Mouse (Mus musculus) hindbrain, embryonic 11.5 days (tissue): ENCODE measurements around the gene Bcl9. TPM values are rescaled to one million over a fixed set of nuclear protein-coding genes. Genes with fewer than 3 reads are reported as not detected.

ENCODE experiments used
- ATAC-seq: fragments of 200-750 bp; cut with Nextera tagmentation; 2 replicates; pipeline ENCODE4 v1.8.0; 2017; ENCODE audit warnings: mild to moderate bottlenecking, moderate TSS enrichment, moderate library complexity; ENCODE audit not compliant: low FRiP score
- DNase-seq: peaks from one replicate; pipeline ENCODE4 v3.0.0-alpha.2; 2015; ENCODE audit warnings: low spot score
- H3K27ac ChIP-seq: fragments of 300-500 bp; sonication (generic); 2 replicates; pipeline ENCODE4 v1.5.1; 2014; ENCODE audit warnings: mild to moderate bottlenecking, low read depth, low read length
- H3K27me3 ChIP-seq: fragments of 300-500 bp; sonication (generic); 2 replicates; pipeline ENCODE4 v1.6.1; 2014; ENCODE audit warnings: mild to moderate bottlenecking, low read length, moderate library complexity, mixed read lengths; ENCODE audit not compliant: control insufficient read depth, insufficient read depth
- H3K36me3 ChIP-seq: fragments of 300-500 bp; sonication (generic); 2 replicates; pipeline ENCODE4 v1.6.1; 2014; ENCODE audit warnings: mild to moderate bottlenecking, low read length, moderate library complexity, mixed read lengths; ENCODE audit not compliant: control insufficient read depth, insufficient read depth
- H3K4me1 ChIP-seq: fragments of 300-500 bp; sonication (generic); replicated peaks from 2 replicates; pipeline ENCODE4 v1.6.1; 2014; ENCODE audit warnings: low read length, mixed read lengths; ENCODE audit not compliant: control insufficient read depth, insufficient read depth
- H3K4me2 ChIP-seq: fragments of 300-500 bp; sonication (generic); replicated peaks from 2 replicates; pipeline ENCODE4 v1.6.1; 2014; ENCODE audit warnings: mild to moderate bottlenecking, low read depth, low read length
- H3K4me3 ChIP-seq: fragments of 300-500 bp; sonication (generic); 2 replicates; pipeline ENCODE4 v1.5.1; 2014; ENCODE audit warnings: low read depth, low read length
- H3K9ac ChIP-seq: fragments of 300-500 bp; sonication (generic); 2 replicates; pipeline ENCODE4 v1.6.1; 2014; ENCODE audit warnings: low read depth, low read length
- H3K9me3 ChIP-seq: fragments of 300-500 bp; sonication (generic); 2 replicates; pipeline ENCODE4 v1.6.1; 2016; ENCODE audit warnings: low read length; ENCODE audit not compliant: control insufficient read depth
- WGBS: fragments of 180-500 bp; shearing (Covaris S2); extraction: QIAGEN DNeasy Blood & Tissue Kit; methylation state at CpG from one replicate; pipeline ENCODE4 v1.1.7; 2014; 5-methylcytosine and 5-hydroxymethylcytosine counted together
- polyA plus RNA-seq: library from polyadenylated mRNA; unstranded; fragments of >200 nt; fragmentation: Nextera tagmentation; extraction: Ambion mirVana; gene quantifications from 2 replicates; pipeline ENCODE4 v1.2.1, GENCODE M21; 2014

The Bcl9 gene
- polyA plus RNA-seq, 1 experiment from 2014 or later = 72.3 TPM

DNA sequence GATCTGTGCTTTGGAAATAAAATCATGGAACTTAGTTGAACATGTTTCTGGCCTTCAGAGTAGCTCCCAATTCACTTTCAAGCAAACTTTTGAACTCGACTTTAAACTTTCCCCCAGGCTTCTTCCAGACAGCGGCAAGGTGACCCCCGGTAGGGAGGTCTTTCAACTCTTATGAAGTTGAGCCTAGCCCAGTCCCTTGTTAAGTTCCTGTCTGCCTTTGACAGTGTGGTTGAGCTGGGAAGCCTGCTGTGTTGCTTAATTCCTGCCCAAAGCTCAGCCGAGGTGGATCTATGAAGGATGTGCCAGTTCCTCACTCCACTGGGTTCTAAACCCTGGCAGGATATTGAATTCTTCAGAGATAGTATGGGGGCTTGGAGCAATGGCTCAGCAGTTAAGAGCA lies 135.9 kb downstream of the Bcl9 start:
- Histone ChIP-seq H3K27me3 (no peaks in the 10 kb centered on the region), H3K9ac (no peak overlapping the region), H3K4me3 (no peak overlapping the region), H3K36me3 (no peaks in the 10 kb centered on the region), H3K27ac (no peak overlapping the region), H3K4me2 (no peak overlapping the region), H3K4me1 (peaks cover 4% of the 10 kb centered on the region; the same call in 1 of the 2 replicates), H3K9me3 (no peaks in the 10 kb centered on the region)
- ATAC-seq (no peak), DNase-seq (no peak)
- 66% methylated on average over 4 of the region's 4 CpGs for WGBS

DNA sequence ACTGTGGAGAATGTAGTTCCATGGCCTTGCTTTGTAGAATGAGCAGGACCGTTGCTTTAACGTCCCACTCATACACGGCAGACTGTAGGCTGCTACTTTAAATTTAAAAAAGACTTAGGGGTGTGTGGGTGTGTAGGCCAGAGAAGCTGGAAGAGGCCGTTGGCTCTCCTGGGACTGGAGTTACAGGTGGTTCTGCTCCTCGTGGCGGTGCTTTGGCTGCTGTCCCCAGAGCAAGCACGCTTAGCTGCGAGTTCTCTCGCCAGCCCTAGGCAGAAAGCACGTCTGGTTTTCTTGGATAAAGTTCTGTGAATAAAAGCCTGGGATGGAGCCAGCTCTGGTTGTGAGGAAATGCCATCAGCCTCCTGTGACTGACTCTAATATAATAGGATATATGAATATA lies 136.8 kb downstream of the Bcl9 start:
- Histone ChIP-seq H3K27me3 (no peaks in the 10 kb centered on the region), H3K27ac (no peak overlapping the region), H3K4me3 (no peak overlapping the region), H3K4me2 (no peak overlapping the region), H3K36me3 (no peaks in the 10 kb centered on the region), H3K4me1 (peaks cover 4% of the 10 kb centered on the region; the same call in 1 of the 2 replicates), H3K9me3 (no peaks in the 10 kb centered on the region), H3K9ac (no peak overlapping the region)
- 78% methylated on average over 10 of the region's 10 CpGs for WGBS
- DNase-seq = no peak
- no peak for ATAC-seq

DNA sequence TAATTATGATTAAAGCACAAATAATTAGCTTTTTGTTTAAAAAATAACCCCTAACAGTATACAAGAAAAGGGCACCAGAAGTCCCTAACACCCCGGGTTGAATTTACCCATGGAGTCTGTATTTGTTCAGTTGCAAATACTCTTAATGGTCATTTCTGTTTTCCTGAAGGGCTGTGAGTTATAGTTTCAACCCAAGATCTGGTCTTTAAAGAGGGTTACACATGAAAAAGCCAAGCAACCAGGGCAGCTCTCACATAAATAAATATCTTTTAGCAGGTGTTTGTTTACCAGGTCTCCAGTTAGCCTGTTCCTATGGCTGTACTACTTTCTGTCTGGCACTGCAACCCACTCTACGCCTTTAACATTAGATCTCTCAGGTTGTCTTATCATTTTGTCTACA lies 137.7 kb downstream of the Bcl9 start:
- H3K9me3 ChIP-seq = no peaks in the 10 kb centered on the region
- H3K36me3 ChIP-seq = no peaks in the 10 kb centered on the region
- 84% methylated on average over 2 of the region's 2 CpGs for WGBS
- H3K27ac ChIP-seq = no peak overlapping the region
- no peak overlapping the region for H3K4me3 ChIP-seq
- H3K27me3 ChIP-seq = no peaks in the 10 kb centered on the region
- no peak for ATAC-seq
- H3K4me1 ChIP-seq = peaks cover 4% of the 10 kb centered on the region; the same call in 1 of the 2 replicates
- no peak for DNase-seq
- no peak overlapping the region for H3K4me2 ChIP-seq
- H3K9ac ChIP-seq = no peak overlapping the region

DNA sequence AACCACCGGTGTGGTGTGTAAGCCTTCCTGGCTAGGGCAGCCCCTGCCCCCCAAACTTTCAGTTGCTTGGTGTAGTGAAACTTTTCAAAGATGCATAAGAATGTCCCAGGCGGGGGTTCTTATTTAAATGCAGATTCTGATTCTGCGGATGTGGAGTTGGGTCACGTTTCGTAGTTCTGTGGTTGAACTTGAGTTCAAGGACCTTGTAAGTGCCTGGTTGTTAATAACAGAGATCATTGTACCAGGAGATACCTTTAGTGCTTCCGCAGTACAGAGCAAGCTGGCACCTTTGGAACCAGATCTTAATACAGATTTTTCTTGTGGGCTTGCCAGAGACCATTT lies 138.2 kb downstream of the Bcl9 start:
- H3K4me3 ChIP-seq = peak overlapping the region; percentile 79
- H3K4me2 ChIP-seq = peak overlapping the region; percentile 81
- peaks cover 4% of the 10 kb centered on the region; the same call in 1 of the 2 replicates for H3K4me1 ChIP-seq
- DNase-seq (no peak), ATAC-seq (no peak)
- peak overlapping the region; percentile 79 for H3K9ac ChIP-seq
- H3K27ac ChIP-seq = no peak overlapping the region
- no peaks in the 10 kb centered on the region for H3K36me3 ChIP-seq
- H3K9me3 ChIP-seq = no peaks in the 10 kb centered on the region
- 5% methylated on average over 6 of the region's 6 CpGs for WGBS
- no peaks in the 10 kb centered on the region for H3K27me3 ChIP-seq

DNA sequence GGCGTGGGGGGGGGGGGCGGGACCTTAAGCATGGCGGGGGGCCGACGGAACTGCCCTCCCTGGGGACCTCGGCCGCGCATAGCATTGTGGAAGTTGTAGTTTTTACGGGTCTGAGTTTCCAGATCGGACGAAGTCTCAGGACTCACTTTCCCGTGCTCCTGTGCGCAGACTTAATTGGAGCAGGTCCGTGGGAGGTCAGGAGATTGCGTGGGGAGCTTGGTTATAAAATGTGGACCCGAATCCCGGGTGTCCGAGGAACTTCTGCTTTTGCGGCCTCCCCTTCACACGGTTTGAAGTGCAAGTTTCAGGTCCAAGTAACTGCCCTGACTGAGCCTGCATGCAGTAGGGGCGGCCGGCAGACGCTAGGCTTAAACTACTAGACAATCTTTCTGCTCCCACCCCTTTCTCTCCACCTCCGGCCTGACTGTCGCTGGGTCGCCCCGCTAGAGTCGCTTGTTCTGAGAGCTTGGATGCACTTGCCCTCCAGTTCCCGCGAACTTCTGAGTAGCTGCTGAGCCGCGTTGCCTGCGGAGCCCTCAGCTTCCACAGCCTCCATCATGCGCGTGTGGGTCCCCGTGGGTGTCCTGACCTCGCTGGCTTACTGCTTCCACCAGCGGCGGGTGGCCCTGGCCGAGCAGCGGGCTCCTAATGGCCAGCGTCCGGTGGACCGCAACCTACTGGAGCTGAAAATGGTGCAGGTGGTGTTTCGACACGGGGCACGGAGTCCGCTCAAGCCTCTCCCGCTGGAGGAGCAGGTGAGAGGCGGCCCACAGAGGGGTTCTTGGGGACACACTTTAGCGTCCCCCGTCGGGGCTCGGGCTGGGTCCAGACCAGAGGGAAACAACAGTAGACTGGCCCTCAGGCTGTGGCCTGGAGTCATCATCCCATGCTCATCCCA lies 138.9 kb downstream of the Bcl9 start, which contains the start of gene Acp6:
Gene Acp6 (plus strand): TSS at position 167 of the 898 bp plus-strand sequence.
- H3K4me1 ChIP-seq = peaks cover 4% of the 10 kb centered on the region; the same call in 1 of the 2 replicates

DNA sequence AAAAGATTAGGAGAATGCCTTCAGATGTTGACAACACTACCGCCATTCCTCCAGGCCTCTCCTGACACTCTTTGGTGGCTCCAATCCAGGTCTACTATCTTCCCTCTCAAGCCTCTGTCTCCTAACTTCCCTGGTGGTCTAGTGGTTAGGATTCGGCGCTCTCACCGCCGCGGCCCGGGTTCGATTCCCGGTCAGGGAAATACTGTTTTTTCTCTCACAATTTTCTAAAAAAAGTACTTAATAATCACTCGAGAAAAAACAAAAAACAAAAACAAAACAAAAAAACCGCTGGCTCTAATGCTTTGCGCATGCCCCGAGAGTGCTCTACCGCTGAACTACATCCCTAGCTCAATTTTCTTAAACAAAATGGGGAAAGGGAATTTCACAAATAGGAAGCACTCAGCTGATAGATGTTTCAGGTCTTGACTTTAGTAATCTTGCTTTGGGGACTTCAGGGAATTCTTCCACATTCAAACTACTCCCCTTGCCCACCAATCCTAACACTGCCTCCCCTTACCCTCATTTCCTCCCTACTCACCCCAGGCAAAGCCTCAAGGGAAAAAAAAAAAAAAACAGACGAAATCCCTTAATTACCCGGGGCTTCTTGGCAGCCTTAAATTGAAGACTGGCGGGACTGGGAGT lies 139.6 kb downstream of the Bcl9 start:
- WGBS = under 1% methylated on average over 17 of the region's 17 CpGs
- DNase-seq = peak; percentile 86
- no peaks in the 10 kb centered on the region for H3K36me3 ChIP-seq
- no peaks in the 10 kb centered on the region for H3K27me3 ChIP-seq
- H3K4me3 ChIP-seq = peak overlapping the region; percentile 79
- peak overlapping the region; percentile 81 for H3K4me2 ChIP-seq
- peak; percentile 73 for ATAC-seq
- no peaks in the 10 kb centered on the region for H3K9me3 ChIP-seq
- H3K27ac ChIP-seq = 0 out of 2 replicates have a peak overlapping the region, but pooled peaks have one; percentile 47
- H3K4me1 ChIP-seq = peaks cover 4% of the 10 kb centered on the region; the same call in 1 of the 2 replicates
- H3K9ac ChIP-seq = peak overlapping the region; percentile 79

More for the DNA sequence above, 138.9 kb downstream of the Bcl9 start, which contains the start of gene Acp6:
- no peaks in the 10 kb centered on the region for H3K27me3 ChIP-seq
- H3K27ac ChIP-seq = peak within 1 kb of the TSS; percentile 51; the same call in 1 of the 2 replicates
- H3K4me2 ChIP-seq = peak within 1 kb of the TSS; percentile 81
- ATAC-seq (peak; percentile 95), DNase-seq (peak; percentile 92)
- H3K4me3 ChIP-seq = peak within 1 kb of the TSS; percentile 79
- under 1% methylated on average over 53 of the region's 54 CpGs for WGBS
- no peaks in the 10 kb centered on the region for H3K9me3 ChIP-seq
- H3K9ac ChIP-seq = peak within 1 kb of the TSS; percentile 79
- no peaks in the 10 kb centered on the region for H3K36me3 ChIP-seq

DNA sequence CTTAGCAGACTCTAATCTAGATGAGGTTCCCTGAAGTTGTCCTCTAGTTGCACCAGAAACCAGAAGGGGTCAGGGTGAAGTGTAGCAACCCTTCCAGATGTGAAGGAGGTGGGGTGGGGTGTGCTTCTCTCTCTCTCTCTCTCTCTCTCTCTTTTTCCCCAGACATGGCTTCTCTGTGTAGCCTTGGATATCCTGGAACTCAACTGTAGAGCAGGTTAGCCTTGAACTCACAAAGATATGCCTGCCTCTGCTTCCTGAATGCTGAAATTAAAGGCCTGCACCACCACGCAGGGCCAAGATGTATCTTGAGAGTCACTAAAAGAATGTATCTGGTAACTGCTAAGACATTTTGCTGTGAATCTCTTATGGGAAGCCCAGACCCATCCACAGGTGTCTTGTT lies 140.4 kb downstream of the Bcl9 start:
- ATAC-seq (no peak), DNase-seq (no peak)
- peaks cover 4% of the 10 kb centered on the region; the same call in 1 of the 2 replicates for H3K4me1 ChIP-seq
- no peak overlapping the region for H3K4me2 ChIP-seq
- no peak overlapping the region for H3K4me3 ChIP-seq
- H3K36me3 ChIP-seq = no peaks in the 10 kb centered on the region
- no peak overlapping the region for H3K27ac ChIP-seq
- no peak overlapping the region for H3K9ac ChIP-seq
- WGBS = 87% methylated on average over 1 of the region's 1 CpGs
- no peaks in the 10 kb centered on the region for H3K9me3 ChIP-seq
- no peaks in the 10 kb centered on the region for H3K27me3 ChIP-seq

DNA sequence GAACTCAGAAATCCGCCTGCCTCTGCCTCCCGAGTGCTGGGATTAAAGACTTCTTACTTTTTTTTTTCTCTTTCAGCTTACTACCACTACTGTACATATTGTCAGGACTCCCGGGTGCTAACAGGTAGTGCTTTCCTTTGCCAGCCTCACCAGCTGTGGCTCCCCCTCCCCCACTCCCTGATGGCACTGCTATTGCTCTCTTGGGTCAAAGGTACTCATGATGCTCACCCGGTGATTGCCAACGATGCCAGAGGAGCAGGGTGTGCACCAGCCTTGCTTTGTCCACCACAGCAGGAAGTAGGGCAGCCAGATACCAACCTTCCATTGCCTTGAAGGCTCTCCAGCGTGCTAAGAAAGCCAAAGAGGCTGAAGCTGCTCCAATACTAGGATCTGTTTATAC lies 141.3 kb downstream of the Bcl9 start:
- no peak for ATAC-seq
- Histone ChIP-seq H3K9me3 (no peaks in the 10 kb centered on the region), H3K36me3 (no peaks in the 10 kb centered on the region), H3K27me3 (no peaks in the 10 kb centered on the region), H3K4me3 (no peak overlapping the region), H3K27ac (no peak overlapping the region), H3K4me1 (peaks cover 4% of the 10 kb centered on the region; the same call in 1 of the 2 replicates), H3K4me2 (no peak overlapping the region), H3K9ac (no peak overlapping the region)
- WGBS = 89% methylated on average over 6 of the region's 6 CpGs
- no peak for DNase-seq
